Mouse (Mus musculus): ENCODE results near the gene Sox30. TPM values are rescaled to one million over a fixed set of nuclear protein-coding genes. Genes with fewer than 3 reads are reported as not detected.

Sox30 gene
- polyA plus RNA-seq, 1 experiment, result 184 TPM

DNA sequence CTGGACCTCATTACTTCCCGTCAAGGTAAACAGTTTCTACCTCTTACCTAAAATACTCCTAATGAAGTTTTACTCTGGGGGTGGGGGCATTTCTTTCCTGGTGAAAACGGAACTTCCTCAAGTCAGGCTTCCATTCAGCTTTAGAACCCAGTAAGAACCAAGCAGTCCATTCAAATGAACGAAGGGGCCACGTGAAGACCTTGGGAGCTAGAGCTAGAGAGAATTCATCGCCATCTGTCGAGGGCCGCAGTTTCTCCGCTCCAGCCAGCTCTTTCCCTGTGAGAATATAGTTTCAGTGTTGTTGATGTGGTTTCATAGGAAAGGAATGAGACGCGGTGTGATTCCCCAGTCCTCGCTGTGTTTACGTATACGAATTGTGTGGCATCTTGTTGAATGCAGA is 12.0 kb downstream of the Sox30 start:
- Histone ChIP-seq H3K36me3 (ENCODE audit: control insufficient read depth, insufficient read depth, low read length) (no peaks in the 10 kb centered on the region; the same call in 1 of the 2 replicates), H3K27ac (ENCODE audit: control insufficient read depth, insufficient read depth, low read depth, low read length) (no peak overlapping the region), H3K27me3 (ENCODE audit: control insufficient read depth, insufficient read depth, low read length) (no peaks in the 10 kb centered on the region), H3K4me3 (ENCODE audit: control insufficient read depth, low read depth, low read length) (peak overlapping the region; percentile 81), H3K4me1 (ENCODE audit: control insufficient read depth, insufficient read depth, low read length) (peaks cover 3% of the 10 kb centered on the region; the same call in 1 of the 2 replicates)
- TF ChIP-seq CTCF (IDR thresholded peaks at IDR 0.05; ENCODE audit: control insufficient read depth, insufficient read depth, insufficient replicate concordance, low read depth, low read length) (no peak), POLR2A (IDR thresholded peaks at IDR 0.05; ENCODE audit: control insufficient read depth, low read depth, low read length) (no peak)

- Histone ChIP-seq H3K4me1 (ENCODE audit: control insufficient read depth, insufficient read depth, low read length) (no peaks in the 10 kb centered on the region), H3K27me3 (ENCODE audit: control insufficient read depth, insufficient read depth, low read length) (no peaks in the 10 kb centered on the region), H3K27ac (ENCODE audit: control insufficient read depth, insufficient read depth, low read depth, low read length) (no peak overlapping the region), H3K4me3 (ENCODE audit: control insufficient read depth, low read depth, low read length) (no peak overlapping the region), H3K36me3 (ENCODE audit: control insufficient read depth, insufficient read depth, low read length) (no peaks in the 10 kb centered on the region)
- TF ChIP-seq POLR2A (IDR thresholded peaks at IDR 0.05; ENCODE audit: control insufficient read depth, low read depth, low read length), result no peak
- no peak for TF ChIP-seq CTCF (IDR thresholded peaks at IDR 0.05; ENCODE audit: control insufficient read depth, insufficient read depth, insufficient replicate concordance, low read depth, low read length)
These were observed 36.0 kb downstream of the Sox30 start for GRCm38 (mm10) chr11:46016061-46016460.

GRCm38 (mm10) chr11:46020246-46020645 is 40.1 kb downstream of the Sox30 start:
- no peaks in the 10 kb centered on the region for H3K27me3 ChIP-seq (ENCODE audit: control insufficient read depth, insufficient read depth, low read length)
- no peak overlapping the region for H3K27ac ChIP-seq (ENCODE audit: control insufficient read depth, insufficient read depth, low read depth, low read length)
- no peaks in the 10 kb centered on the region for H3K36me3 ChIP-seq (ENCODE audit: control insufficient read depth, insufficient read depth, low read length)
- TF ChIP-seq POLR2A (IDR thresholded peaks at IDR 0.05; ENCODE audit: control insufficient read depth, low read depth, low read length), result no peak
- no peak for TF ChIP-seq CTCF (IDR thresholded peaks at IDR 0.05; ENCODE audit: control insufficient read depth, insufficient read depth, insufficient replicate concordance, low read depth, low read length)
- H3K4me3 ChIP-seq (ENCODE audit: control insufficient read depth, low read depth, low read length), result no peak overlapping the region
- no peaks in the 10 kb centered on the region for H3K4me1 ChIP-seq (ENCODE audit: control insufficient read depth, insufficient read depth, low read length)

DNA sequence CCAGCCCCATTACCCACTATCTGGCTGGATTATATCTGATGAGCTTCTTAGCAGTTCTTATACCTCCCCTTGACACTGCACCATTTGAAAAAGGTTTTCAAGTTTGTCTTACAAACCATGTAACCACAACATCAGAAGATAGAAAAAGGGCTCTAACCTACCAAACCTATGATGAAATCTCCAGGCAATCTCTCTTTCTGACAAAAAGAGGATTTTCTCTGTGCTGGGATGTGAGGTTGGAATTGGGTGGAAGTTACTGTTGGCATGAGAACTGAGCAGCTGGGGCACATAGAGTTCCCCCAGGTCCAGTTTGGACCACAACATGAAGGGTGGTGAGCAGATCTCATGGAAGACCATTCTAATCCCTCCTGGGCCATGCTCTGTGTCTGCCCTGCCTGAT is 41.7 kb downstream of the Sox30 start:
- H3K4me1 ChIP-seq (ENCODE audit: control insufficient read depth, insufficient read depth, low read length), result no peaks in the 10 kb centered on the region
- TF ChIP-seq POLR2A (IDR thresholded peaks at IDR 0.05; ENCODE audit: control insufficient read depth, low read depth, low read length) (no peak), CTCF (IDR thresholded peaks at IDR 0.05; ENCODE audit: control insufficient read depth, insufficient read depth, insufficient replicate concordance, low read depth, low read length) (no peak)
- no peaks in the 10 kb centered on the region for H3K27me3 ChIP-seq (ENCODE audit: control insufficient read depth, insufficient read depth, low read length)
- no peak overlapping the region for H3K4me3 ChIP-seq (ENCODE audit: control insufficient read depth, low read depth, low read length)
- H3K27ac ChIP-seq (ENCODE audit: control insufficient read depth, insufficient read depth, low read depth, low read length), result no peak overlapping the region
- no peaks in the 10 kb centered on the region for H3K36me3 ChIP-seq (ENCODE audit: control insufficient read depth, insufficient read depth, low read length)

DNA sequence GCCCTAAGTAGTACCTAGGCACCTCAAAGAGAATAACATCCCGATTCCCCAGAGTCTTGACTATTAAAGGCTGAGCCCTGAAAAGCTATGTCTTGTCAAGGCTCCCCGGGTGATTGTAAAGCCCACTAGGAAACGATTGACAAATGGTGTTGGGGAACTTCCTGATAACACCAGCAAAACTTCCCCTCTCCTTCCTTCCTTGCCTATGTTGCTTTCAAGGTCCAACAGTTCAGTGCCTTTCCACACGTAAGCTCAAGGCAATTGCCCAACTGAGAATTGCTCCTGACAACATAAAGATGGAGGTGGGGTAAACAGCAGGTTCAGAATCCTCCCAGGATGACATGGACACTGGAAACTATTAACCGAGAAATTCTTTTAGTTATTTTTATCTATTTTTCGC is 42.9 kb downstream of the Sox30 start:
- Histone ChIP-seq H3K27ac (ENCODE audit: control insufficient read depth, insufficient read depth, low read depth, low read length) (no peak overlapping the region), H3K27me3 (ENCODE audit: control insufficient read depth, insufficient read depth, low read length) (no peaks in the 10 kb centered on the region), H3K4me3 (ENCODE audit: control insufficient read depth, low read depth, low read length) (no peak overlapping the region), H3K4me1 (ENCODE audit: control insufficient read depth, insufficient read depth, low read length) (no peaks in the 10 kb centered on the region), H3K36me3 (ENCODE audit: control insufficient read depth, insufficient read depth, low read length) (no peaks in the 10 kb centered on the region)
- TF ChIP-seq CTCF (IDR thresholded peaks at IDR 0.05; ENCODE audit: control insufficient read depth, insufficient read depth, insufficient replicate concordance, low read depth, low read length), result no peak
- no peak for TF ChIP-seq POLR2A (IDR thresholded peaks at IDR 0.05; ENCODE audit: control insufficient read depth, low read depth, low read length)

- no peaks in the 10 kb centered on the region for H3K36me3 ChIP-seq (ENCODE audit: control insufficient read depth, insufficient read depth, low read length)
- TF ChIP-seq POLR2A (IDR thresholded peaks at IDR 0.05; ENCODE audit: control insufficient read depth, low read depth, low read length) (no peak), CTCF (IDR thresholded peaks at IDR 0.05; ENCODE audit: control insufficient read depth, insufficient read depth, insufficient replicate concordance, low read depth, low read length) (no peak)
- H3K27me3 ChIP-seq (ENCODE audit: control insufficient read depth, insufficient read depth, low read length), result no peaks in the 10 kb centered on the region
- no peak overlapping the region for H3K4me3 ChIP-seq (ENCODE audit: control insufficient read depth, low read depth, low read length)
- H3K27ac ChIP-seq (ENCODE audit: control insufficient read depth, insufficient read depth, low read depth, low read length), result no peak overlapping the region
- H3K4me1 ChIP-seq (ENCODE audit: control insufficient read depth, insufficient read depth, low read length), result no peaks in the 10 kb centered on the region
These were observed 45.9 kb downstream of the Sox30 start for GRCm38 (mm10) chr11:46025962-46026392.

DNA sequence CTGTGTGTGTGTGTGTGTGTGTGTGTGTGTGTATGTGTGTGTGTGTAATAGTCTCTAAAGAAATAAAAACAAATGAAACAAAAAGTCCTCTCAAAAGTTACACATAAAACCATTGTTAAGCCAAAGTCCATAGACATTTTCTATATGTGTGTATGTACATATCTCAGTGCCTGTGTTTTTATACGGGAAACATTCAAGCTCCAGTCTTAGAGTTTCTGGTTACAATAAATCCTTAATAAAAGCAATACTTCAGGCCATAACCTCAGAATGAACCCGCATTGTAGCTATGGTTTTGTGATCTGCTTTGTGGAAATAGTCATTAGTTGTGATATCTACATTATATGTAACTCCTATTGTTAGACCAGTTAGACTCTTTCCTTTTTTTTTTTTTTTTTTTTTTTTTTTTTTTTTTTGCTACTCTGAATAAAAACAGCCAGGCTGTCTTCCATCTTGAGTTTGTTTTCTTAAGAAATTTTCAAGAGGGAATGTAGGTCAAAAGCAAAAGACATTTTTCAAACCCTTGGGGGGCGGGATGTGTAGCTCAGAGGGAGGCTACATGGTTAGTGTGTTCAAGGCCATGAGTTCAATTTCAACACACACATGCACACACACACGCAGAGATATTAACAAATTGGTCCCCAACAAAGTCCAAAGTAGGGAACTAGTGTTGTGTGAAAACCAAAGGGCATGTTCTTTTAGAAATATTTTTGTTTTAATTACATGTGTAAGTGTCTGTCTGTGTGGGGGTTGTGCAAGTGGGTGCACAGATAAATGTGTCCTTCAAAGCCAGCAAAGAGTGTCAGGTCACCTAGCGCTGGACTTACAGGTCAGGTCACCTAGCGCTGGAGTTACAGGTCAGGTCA is 48.1 kb downstream of the Sox30 start:
- H3K27ac ChIP-seq (ENCODE audit: control insufficient read depth, insufficient read depth, low read depth, low read length), result no peak overlapping the region
- no peaks in the 10 kb centered on the region for H3K27me3 ChIP-seq (ENCODE audit: control insufficient read depth, insufficient read depth, low read length)
- TF ChIP-seq CTCF (IDR thresholded peaks at IDR 0.05; ENCODE audit: control insufficient read depth, insufficient read depth, insufficient replicate concordance, low read depth, low read length), result no peak
- H3K4me1 ChIP-seq (ENCODE audit: control insufficient read depth, insufficient read depth, low read length), result no peaks in the 10 kb centered on the region
- no peaks in the 10 kb centered on the region for H3K36me3 ChIP-seq (ENCODE audit: control insufficient read depth, insufficient read depth, low read length)
- no peak overlapping the region for H3K4me3 ChIP-seq (ENCODE audit: control insufficient read depth, low read depth, low read length)

Data from testis, adult 2 months (tissue).